Mouse (Mus musculus): ENCODE data around the gene Hddc3.
A peak's percentile ranks its signal among the peaks of the same experiment; 100 is the strongest.

The Hddc3 gene

GRCm38 (mm10) chr7:80334848-80335247, 8.1 kb upstream of the Hddc3 start:
- no peak for DNase-seq (ENCODE audit: low read depth, low spot score)

- no peak for DNase-seq (ENCODE audit: low read depth, low spot score)
Observed at GRCm38 (mm10) chr7:80336932-80337331, 6.0 kb upstream of the Hddc3 start.

- DNase-seq (ENCODE audit: low read depth, low spot score), result peak; percentile 19
Observed at GRCm38 (mm10) chr7:80339371-80339770, 3.5 kb upstream of the Hddc3 start.

GRCm38 (mm10) chr7:80339793-80340628, 2.9 kb upstream of the Hddc3 start:
- peak; percentile 98 for DNase-seq (ENCODE audit: low read depth, low spot score)

GRCm38 (mm10) chr7:80340793-80341192, 2.1 kb upstream of the Hddc3 start, which contains the start of gene Unc45a:
TSS of gene Unc45a (minus strand) at chr7:80341005.
- DNase-seq (ENCODE audit: low read depth, low spot score), result peak; percentile 78

- no peak for DNase-seq (ENCODE audit: low read depth, low spot score)
Observed at GRCm38 (mm10) chr7:80341793-80342192, 1.1 kb upstream of the Hddc3 start.

- DNase-seq (ENCODE audit: low read depth, low spot score), result no peak
Observed at GRCm38 (mm10) chr7:80343270-80344018, 540 bp downstream of the Hddc3 start.

GRCm38 (mm10) chr7:80346173-80346572, 3.3 kb downstream of the Hddc3 start:
- no peak for DNase-seq (ENCODE audit: low read depth, low spot score)

- DNase-seq (ENCODE audit: low read depth, low spot score), result no peak
Observed at GRCm38 (mm10) chr7:80346830-80347229, 3.9 kb downstream of the Hddc3 start.

GRCm38 (mm10) chr7:80347670-80348586, 5.0 kb downstream of the Hddc3 start:
- no peak for DNase-seq (ENCODE audit: low read depth, low spot score)

GRCm38 (mm10) chr7:80350808-80351207, 7.9 kb downstream of the Hddc3 start:
- DNase-seq (ENCODE audit: low read depth, low spot score), result no peak

GRCm38 (mm10) chr7:80352920-80353319, 10.0 kb downstream of the Hddc3 start:
- no peak for DNase-seq (ENCODE audit: low read depth, low spot score)

GRCm38 (mm10) chr7:80356351-80356750, 13.4 kb downstream of the Hddc3 start:
- no peak for DNase-seq (ENCODE audit: low read depth, low spot score)

- DNase-seq (ENCODE audit: low read depth, low spot score), result peak; percentile 36
Observed at GRCm38 (mm10) chr7:80357156-80357555, 14.3 kb downstream of the Hddc3 start.

- DNase-seq (ENCODE audit: low read depth, low spot score), result no peak
Observed at GRCm38 (mm10) chr7:80358039-80358438, 15.1 kb downstream of the Hddc3 start.

GRCm38 (mm10) chr7:80360435-80360834, 17.5 kb downstream of the Hddc3 start:
- DNase-seq (ENCODE audit: low read depth, low spot score), result no peak

- no peak for DNase-seq (ENCODE audit: low read depth, low spot score)
Observed at GRCm38 (mm10) chr7:80365759-80366158, 22.9 kb downstream of the Hddc3 start.

GRCm38 (mm10) chr7:80367232-80367631, 24.3 kb downstream of the Hddc3 start:
- no peak for DNase-seq (ENCODE audit: low read depth, low spot score)

- DNase-seq (ENCODE audit: low read depth, low spot score), result no peak
Observed at GRCm38 (mm10) chr7:80368009-80368408, 25.1 kb downstream of the Hddc3 start.

- DNase-seq (ENCODE audit: low read depth, low spot score), result no peak
Observed at GRCm38 (mm10) chr7:80368635-80369421, 25.9 kb downstream of the Hddc3 start.

- DNase-seq (ENCODE audit: low read depth, low spot score), result no peak
Observed at GRCm38 (mm10) chr7:80369461-80369860, 26.6 kb downstream of the Hddc3 start.
